Comparison of ENCODE assay signal across 29 mouse cellular contexts in genomic region chr14:32103556-32103955, GRCm38 (mm10). TPM values are rescaled to one million over a fixed set of nuclear protein-coding genes. Genes with fewer than 3 reads are reported as not detected.
"Had no signal": no experiment of that assay in that cellular context is flagged by ENCODE, and none has a peak within 500 bp of the region (broad histone marks: within the 10 kb centered on the region; RNA-seq: fewer than 3 reads in every experiment).

No protein-coding gene starts in this region.

- H3K4me2 ChIP-seq: intestine, embryonic 15.5 days; kidney, embryonic 15.5 days; limb, embryonic 13.5 days; liver, embryonic 12.5 days; liver, embryonic 15.5 days; lung, embryonic 15.5 days; neural tube, embryonic 12.5 days; neural tube, embryonic 15.5 days; stomach, embryonic 15.5 days had no signal

- H3K27me3 ChIP-seq: intestine, embryonic 15.5 days; kidney, embryonic 15.5 days; limb, embryonic 13.5 days; liver, embryonic 12.5 days; liver, embryonic 15.5 days; lung, embryonic 15.5 days; megakaryocyte, embryonic 14.5 days; neural tube, embryonic 12.5 days; neural tube, embryonic 15.5 days; stomach, embryonic 15.5 days had no signal

- ATAC-seq: intestine, embryonic 15.5 days; liver, embryonic 12.5 days had no signal

- H3K4me3 ChIP-seq: intestine, embryonic 15.5 days; kidney, embryonic 15.5 days; limb, embryonic 10.5 days; limb, embryonic 13.5 days; liver, embryonic 12.5 days; liver, embryonic 15.5 days; lung, embryonic 15.5 days; megakaryocyte, embryonic 14.5 days; midbrain, embryonic 10.5 days; neural tube, embryonic 12.5 days; neural tube, embryonic 15.5 days; stomach, embryonic 15.5 days had no signal

- H3K4me1 ChIP-seq: intestine, embryonic 15.5 days; limb, embryonic 10.5 days; limb, embryonic 13.5 days; liver, embryonic 12.5 days; lung, embryonic 15.5 days; megakaryocyte, embryonic 14.5 days; midbrain, embryonic 10.5 days; neural tube, embryonic 12.5 days; neural tube, embryonic 15.5 days; stomach, embryonic 15.5 days had no signal

- DNase-seq: kidney, adult 11 months; kidney, adult 8-10 months; kidney, postnatal 10 days; kidney, postnatal 36 days; liver; lung, adult 18-20 months; lung, postnatal 10 days; lung, postnatal 36 days; midbrain, embryonic 14.5 days; retina, postnatal 1 day; right cerebral cortex, postnatal 25 days; spleen, adult 18-20 months; thymus, postnatal 25 days had no signal

- H3K9ac ChIP-seq: intestine, embryonic 15.5 days; kidney, embryonic 15.5 days; limb, embryonic 13.5 days; liver, embryonic 12.5 days; liver, embryonic 15.5 days; lung, embryonic 15.5 days; neural tube, embryonic 12.5 days; neural tube, embryonic 15.5 days; stomach, embryonic 15.5 days had no signal

- H3K27ac ChIP-seq: intestine, embryonic 15.5 days; kidney, embryonic 15.5 days; limb, embryonic 10.5 days; limb, embryonic 13.5 days; liver, embryonic 12.5 days; liver, embryonic 15.5 days; lung, embryonic 15.5 days; midbrain, embryonic 10.5 days; neural tube, embryonic 12.5 days; neural tube, embryonic 15.5 days; stomach, embryonic 15.5 days had no signal

- H3K9me3 ChIP-seq: intestine, embryonic 15.5 days; kidney, embryonic 15.5 days; limb, embryonic 10.5 days; limb, embryonic 13.5 days; liver, embryonic 12.5 days; liver, embryonic 15.5 days; lung, embryonic 15.5 days; midbrain, embryonic 10.5 days; neural tube, embryonic 12.5 days; neural tube, embryonic 15.5 days; stomach, embryonic 15.5 days had no signal

RNA-seq across cellular contexts. Expression of gene Msmb, which starts 38.3 kb away (rescaled TPM):
- total RNA-seq: layer of hippocampus, adult 8-10 months; left cerebral cortex, adult 8-10 months; left cerebral cortex, postnatal 14 days had no signal
- polyA plus RNA-seq: intestine, embryonic 15.5 days; kidney, embryonic 15.5 days; limb, embryonic 10.5 days; limb, embryonic 13.5 days; lung, embryonic 15.5 days; midbrain, embryonic 10.5 days; midbrain, embryonic 14.5 days; neural tube, embryonic 12.5 days; neural tube, embryonic 15.5 days; stomach, embryonic 15.5 days; thymus, postnatal 0 days had no signal
